Mouse (Mus musculus): ENCODE measurements at regions not wholly inside any gene's neighbourhood (a gene's known extent, or its start where the extent isn't known, plus 50 kb on each side); places are given as distances from the start of the nearest gene placed in this dataset.
"Not testable (repeated sequence)": the region's sequence is repeated elsewhere in the genome, so short reads cannot be mapped to it uniquely, and the experiment has no call there.

DNA sequence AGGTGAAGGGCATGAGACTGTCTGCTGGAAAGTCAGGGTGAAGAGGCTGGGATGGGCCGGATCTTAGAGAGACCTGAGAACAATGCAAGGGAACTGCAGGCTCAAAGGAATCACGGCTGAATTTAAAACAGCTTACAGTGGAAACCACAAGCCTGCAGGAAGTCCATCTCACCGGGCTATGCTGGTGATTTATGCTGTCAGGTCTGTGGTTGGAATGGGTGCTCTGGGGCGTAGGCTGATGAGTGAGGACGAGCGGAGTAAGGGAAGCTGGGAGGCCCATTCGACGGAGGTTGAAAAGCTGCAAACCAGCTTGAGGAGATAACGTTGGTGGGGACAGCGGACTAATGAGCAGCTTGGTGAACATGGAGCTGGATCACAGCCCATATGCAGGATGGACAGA, 229.1 kb downstream of the Enc1 start:
- intact Hi-C loops (cut with DNase I) = no loop called here

GRCm38 (mm10) chr13:97468874-97469593, 228.1 kb downstream of the Enc1 start:
- DNase-seq (ENCODE audit: low spot score in 2 of 2) = no peak

More for the DNA sequence above, 229.1 kb downstream of the Enc1 start:
- DNase-seq (ENCODE audit: low spot score in 2 of 2) = no peak

DNA sequence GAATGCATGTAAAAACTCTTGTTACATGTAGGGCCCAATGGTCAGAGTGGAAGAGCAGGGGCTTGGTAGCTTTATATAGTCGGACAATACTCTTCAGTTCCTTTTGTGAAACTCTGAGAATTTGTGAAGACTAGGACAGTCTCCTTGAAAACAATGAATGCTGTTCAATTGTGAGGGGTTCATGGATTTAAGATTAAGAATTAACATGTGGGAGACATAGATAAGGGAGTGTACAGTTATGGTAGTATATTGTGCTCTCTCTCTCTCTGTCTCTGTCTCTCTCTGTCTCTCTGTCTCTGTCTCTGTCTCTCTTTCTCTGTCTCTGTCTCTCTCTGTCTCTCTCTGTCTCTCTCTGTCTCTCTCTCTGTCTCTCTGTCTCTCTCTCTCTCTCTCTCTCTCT, 225.7 kb downstream of the Enc1 start:
- intact Hi-C loops (cut with DNase I); DNase-seq (ENCODE audit: low spot score in 2 of 2): not testable (repeated sequence)

More at GRCm38 (mm10) chr13:97468874-97469593, 228.1 kb downstream of the Enc1 start:
- intact Hi-C loops (cut with DNase I) = no loop called here

- no peak for DNase-seq (ENCODE audit: low spot score in 2 of 2)
- intact Hi-C loops (cut with DNase I) = no loop called here
Measured at GRCm38 (mm10) chr13:97463798-97464197, 222.9 kb downstream of the Enc1 start.

DNA sequence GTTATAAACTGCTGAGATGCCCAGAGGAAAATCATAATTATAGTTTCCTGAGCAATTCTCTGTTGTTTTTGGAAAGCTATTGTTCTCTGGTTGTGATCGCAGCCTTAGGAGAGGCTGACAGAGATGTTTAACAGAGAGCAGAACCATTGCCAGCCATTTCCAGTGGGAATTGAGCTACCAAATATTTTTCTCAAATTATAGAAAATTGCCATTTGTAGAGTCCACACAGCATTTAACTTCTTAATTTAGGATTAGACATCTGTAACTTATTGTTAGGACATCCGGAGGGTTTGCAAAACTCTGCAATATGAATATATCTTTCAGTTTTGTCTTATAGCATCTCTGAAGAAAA, 222.0 kb downstream of the Enc1 start:
- intact Hi-C loops (cut with DNase I) = no loop called here
- DNase-seq (ENCODE audit: low spot score in 2 of 2) = no peak

- intact Hi-C loops (cut with DNase I) = no loop called here
Measured at GRCm38 (mm10) chr13:97462110-97462883, 221.4 kb downstream of the Enc1 start.

GRCm38 (mm10) chr13:97461207-97461606, 220.3 kb downstream of the Enc1 start:
- intact Hi-C loops (cut with DNase I) = no loop called here
- DNase-seq (ENCODE audit: low spot score in 2 of 2) = no peak

More at GRCm38 (mm10) chr13:97462110-97462883, 221.4 kb downstream of the Enc1 start:
- DNase-seq (ENCODE audit: low spot score in 2 of 2) = no peak

DNA sequence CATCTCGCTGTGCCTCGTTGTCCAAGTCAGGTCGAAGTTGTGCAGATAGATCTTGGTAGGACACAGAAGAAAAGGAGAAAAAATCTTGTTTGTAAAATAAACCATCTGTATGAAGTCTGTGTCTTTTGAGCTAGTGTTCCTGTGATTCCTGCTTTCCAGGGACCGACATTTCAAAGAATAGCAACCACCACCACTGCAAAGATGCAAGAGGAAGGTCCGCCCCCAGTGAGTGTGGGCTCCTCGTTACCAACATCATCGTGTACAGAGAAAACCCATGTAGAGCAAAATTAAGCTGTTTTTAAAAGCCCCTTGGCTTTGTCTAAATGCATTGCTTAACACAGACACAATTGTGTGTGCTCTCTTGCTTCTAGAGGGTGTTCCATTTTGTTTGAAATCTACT, 218.2 kb downstream of the Enc1 start:
- intact Hi-C loops (cut with DNase I) = loop anchor here (10.0 kb wide), 1 partner anchor 476 kb away; no protein-coding TSS in a partner anchor
- no peak for DNase-seq (ENCODE audit: low spot score in 2 of 2)

GRCm38 (mm10) chr13:97455961-97456360, 215.1 kb downstream of the Enc1 start:
- DNase-seq (ENCODE audit: low spot score in 2 of 2) = no peak
- intact Hi-C loops (cut with DNase I) = loop anchor here (10.0 kb wide), 1 partner anchor 479 kb away; no protein-coding TSS in a partner anchor

- no peak for DNase-seq (ENCODE audit: low spot score in 2 of 2)
- intact Hi-C loops (cut with DNase I) = loop anchor here (10.0 kb wide), 1 partner anchor 480 kb away; no protein-coding TSS in a partner anchor
Measured at GRCm38 (mm10) chr13:97454715-97455114, 213.8 kb downstream of the Enc1 start.

DNA sequence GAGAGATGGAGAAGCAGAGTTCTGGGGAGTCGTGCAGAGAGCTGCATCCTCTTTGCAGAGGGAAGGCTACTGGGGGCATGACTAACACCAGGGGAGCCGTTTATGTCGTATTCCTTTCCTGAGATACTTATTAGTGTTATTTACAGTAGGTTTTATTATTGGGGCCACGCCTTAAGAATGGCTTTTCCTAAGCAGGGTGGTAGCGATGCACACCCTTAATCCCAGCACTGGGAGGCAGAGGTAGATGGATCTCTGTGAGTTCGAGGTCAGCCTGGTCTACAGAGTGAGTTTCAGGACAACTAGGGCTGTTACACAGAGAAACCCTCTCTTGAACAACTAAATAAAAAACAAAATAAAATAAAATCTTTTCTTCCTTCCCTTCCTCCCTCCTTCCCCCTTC, 212.6 kb downstream of the Enc1 start:
- DNase-seq (ENCODE audit: low spot score in 2 of 2) = no peak
- intact Hi-C loops (cut with DNase I) = loop anchor here (10.0 kb wide), 1 partner anchor 481 kb away; no protein-coding TSS in a partner anchor

DNA sequence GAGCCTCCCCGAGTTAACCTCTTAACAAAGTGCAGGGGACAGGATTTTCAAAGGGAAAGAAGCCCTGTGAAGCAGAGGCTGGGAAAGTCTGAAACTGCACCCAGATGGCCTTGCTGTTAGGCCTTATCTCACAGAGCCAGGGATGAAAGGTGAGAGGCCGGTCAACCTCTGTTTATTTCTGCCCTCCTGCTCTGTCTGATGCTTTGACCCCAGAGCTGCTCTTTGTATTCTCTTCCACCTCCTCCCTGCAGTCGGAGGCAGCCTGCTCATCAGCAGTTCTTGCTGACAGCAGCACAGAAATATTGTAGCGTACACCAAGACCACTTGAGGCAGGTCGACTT, 212.2 kb downstream of the Enc1 start:
- intact Hi-C loops (cut with DNase I) = loop anchor here (10.0 kb wide), 1 partner anchor 482 kb away; no protein-coding TSS in a partner anchor
- DNase-seq (ENCODE audit: low spot score in 2 of 2) = no peak

DNA sequence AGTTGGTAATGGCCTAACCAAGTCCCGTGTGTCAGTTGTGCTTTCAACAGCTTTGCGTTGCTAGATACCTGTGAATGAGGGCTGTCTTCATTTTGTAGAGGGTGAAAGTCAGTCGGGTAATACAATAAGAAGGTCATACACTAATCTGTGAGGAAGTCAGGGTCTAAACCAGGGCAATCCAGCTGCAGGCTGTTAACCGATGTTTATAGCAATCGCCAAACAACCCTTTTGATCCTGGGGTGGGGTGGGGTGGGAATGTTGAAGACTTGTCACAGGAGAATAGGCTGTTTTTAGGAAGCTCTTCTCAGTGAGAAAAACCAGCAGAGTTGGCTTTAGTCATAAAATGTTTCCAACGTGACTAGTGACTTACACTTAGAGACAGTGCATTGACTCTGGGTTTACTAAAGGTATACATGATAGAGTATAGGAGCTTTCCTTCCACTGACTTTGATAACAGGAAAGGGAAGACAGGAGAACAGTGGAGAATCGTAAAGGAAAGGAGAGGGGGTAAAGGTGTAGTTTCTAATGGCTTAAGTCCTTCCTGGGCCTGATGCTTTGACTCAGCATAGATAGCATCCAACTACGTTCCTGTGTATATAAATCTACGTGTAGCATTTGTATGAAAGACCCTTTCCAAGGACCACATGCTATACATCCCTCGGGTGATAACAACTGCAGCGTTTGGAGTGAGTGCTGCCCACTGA, 211.6 kb downstream of the Enc1 start:
- no peak for DNase-seq (ENCODE audit: low spot score in 2 of 2)
- intact Hi-C loops (cut with DNase I) = loop anchor here (10.0 kb wide), 1 partner anchor 482 kb away; no protein-coding TSS in a partner anchor

- DNase-seq (ENCODE audit: low spot score in 2 of 2) = peak; percentile 37 to 50
- intact Hi-C loops (cut with DNase I) = loop anchor here (10.0 kb wide), 1 partner anchor 484 kb away; no protein-coding TSS in a partner anchor
Measured at GRCm38 (mm10) chr13:97451276-97451675, 210.4 kb downstream of the Enc1 start.

DNA sequence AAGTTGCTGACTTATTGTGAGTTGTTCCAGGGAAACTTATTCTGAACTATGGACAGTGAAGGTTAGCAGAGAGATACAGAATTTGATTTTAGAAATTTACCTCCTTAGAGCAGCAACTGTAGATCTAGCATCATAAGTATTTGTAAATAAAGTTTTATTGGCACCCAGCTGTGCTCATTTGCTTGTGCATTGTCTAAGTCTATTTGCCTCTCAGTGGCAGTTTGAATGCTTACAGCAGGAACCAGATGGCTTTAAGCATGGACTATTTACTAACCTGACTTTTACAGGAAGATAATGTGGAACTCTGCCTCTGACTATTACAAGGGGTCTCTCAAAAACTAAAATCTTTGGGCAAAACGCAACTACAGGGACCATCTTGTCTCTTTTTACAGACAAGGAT, 207.2 kb downstream of the Enc1 start:
- intact Hi-C loops (cut with DNase I) = no loop called here
- DNase-seq (ENCODE audit: low spot score in 2 of 2) = no peak

- no peak for DNase-seq (ENCODE audit: low spot score in 2 of 2)
- intact Hi-C loops (cut with DNase I) = no loop called here
Measured at GRCm38 (mm10) chr13:97443731-97444428, 203.0 kb downstream of the Enc1 start.

DNA sequence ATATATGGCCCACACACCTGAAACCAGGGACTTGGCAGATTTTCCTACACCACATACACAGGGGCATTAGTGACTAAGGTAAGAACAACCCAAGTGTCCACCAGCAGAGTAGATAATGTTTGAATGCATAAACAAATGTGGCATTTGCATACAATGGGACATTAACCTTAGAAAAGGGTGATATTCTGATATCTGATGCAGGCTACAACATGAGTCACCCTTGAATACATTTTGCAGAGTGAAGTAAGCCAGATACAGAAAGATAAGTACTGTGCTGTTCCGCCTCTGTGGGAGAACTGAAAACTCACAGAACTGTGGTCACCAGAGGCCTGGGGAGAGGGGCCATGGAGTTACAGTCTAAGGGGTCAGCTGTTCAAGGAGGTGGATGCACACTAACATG, 201.9 kb downstream of the Enc1 start:
- intact Hi-C loops (cut with DNase I) = no loop called here
- DNase-seq (ENCODE audit: low spot score in 2 of 2) = no peak

DNA sequence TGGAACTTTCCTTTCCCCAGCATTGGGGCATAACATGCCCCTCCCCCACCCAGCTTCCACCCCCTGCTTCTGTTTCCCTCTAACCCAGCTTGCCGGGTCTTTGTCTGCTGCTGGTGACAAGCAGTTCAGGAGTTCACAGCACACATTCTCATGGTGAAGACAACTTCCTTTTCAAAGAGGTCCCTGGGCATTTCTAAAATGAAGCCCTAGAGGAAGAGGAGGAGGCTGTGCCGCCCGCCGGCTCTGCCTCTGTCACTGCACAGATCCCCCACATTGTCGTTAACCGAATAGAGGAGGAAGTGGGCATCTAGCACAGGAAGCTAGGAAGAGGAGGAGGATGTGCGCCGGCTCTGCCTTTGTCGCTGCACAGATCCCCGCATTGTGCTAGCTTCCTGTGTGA, 201.4 kb downstream of the Enc1 start:
- intact Hi-C loops (cut with DNase I) = no loop called here
- peak in 1 of 2 experiments; percentile 30 for DNase-seq (ENCODE audit: low spot score in 2 of 2)

GRCm38 (mm10) chr13:97441803-97442202, 200.9 kb downstream of the Enc1 start:
- DNase-seq (ENCODE audit: low spot score in 2 of 2) = no peak
- intact Hi-C loops (cut with DNase I) = no loop called here
